Mouse (Mus musculus): ENCODE data around the gene Nipsnap1. TPM values are rescaled to one million over a fixed set of nuclear protein-coding genes. Genes with fewer than 3 reads are reported as not detected.

Gene Nipsnap1
- polyA plus RNA-seq, 1 experiment from 2014 or later = 132 TPM

- DNase-seq (no peak), ATAC-seq (ENCODE audit: low FRiP score, low TSS enrichment) (no peak)
- H3K9ac ChIP-seq (replicated peaks; ENCODE audit: low read length) = no peak overlapping the region
- H3K9me3 ChIP-seq (ENCODE audit: control insufficient read depth, low read length) = no peaks in the 10 kb centered on the region
- H3K4me1 ChIP-seq (ENCODE audit: control insufficient read depth, insufficient read depth, low read length) = no peaks in the 10 kb centered on the region
- H3K4me3 ChIP-seq (replicated peaks; ENCODE audit: low read depth, low read length) = no peak overlapping the region
- H3K27me3 ChIP-seq (ENCODE audit: control insufficient read depth, insufficient read depth, low read length) = no peaks in the 10 kb centered on the region
- H3K4me2 ChIP-seq (ENCODE audit: low read length) = no peak overlapping the region
- no peak overlapping the region for H3K27ac ChIP-seq (replicated peaks; ENCODE audit: low read depth, low read length)
- H3K36me3 ChIP-seq (ENCODE audit: control insufficient read depth, insufficient read depth, low read length) = no peaks in the 10 kb centered on the region
- 48% methylated on average over 1 of the region's 1 CpGs for WGBS
These were observed 12.8 kb upstream of the Nipsnap1 start for GRCm38 (mm10) chr11:4860986-4861385.

GRCm38 (mm10) chr11:4861816-4862604, 11.7 kb upstream of the Nipsnap1 start:
- Histone ChIP-seq H3K4me2 (ENCODE audit: low read length) (no peak overlapping the region), H3K27ac (replicated peaks; ENCODE audit: low read depth, low read length) (no peak overlapping the region; the same call in 1 of the 2 replicates), H3K36me3 (ENCODE audit: control insufficient read depth, insufficient read depth, low read length) (no peaks in the 10 kb centered on the region), H3K4me3 (replicated peaks; ENCODE audit: low read depth, low read length) (no peak overlapping the region), H3K9me3 (ENCODE audit: control insufficient read depth, low read length) (no peaks in the 10 kb centered on the region), H3K27me3 (ENCODE audit: control insufficient read depth, insufficient read depth, low read length) (no peaks in the 10 kb centered on the region), H3K9ac (replicated peaks; ENCODE audit: low read length) (no peak overlapping the region), H3K4me1 (ENCODE audit: control insufficient read depth, insufficient read depth, low read length) (no peaks in the 10 kb centered on the region)
- DNase-seq = peak; percentile 32
- no peak for ATAC-seq (ENCODE audit: low FRiP score, low TSS enrichment)
- 57% methylated on average over 11 of the region's 11 CpGs for WGBS

DNA sequence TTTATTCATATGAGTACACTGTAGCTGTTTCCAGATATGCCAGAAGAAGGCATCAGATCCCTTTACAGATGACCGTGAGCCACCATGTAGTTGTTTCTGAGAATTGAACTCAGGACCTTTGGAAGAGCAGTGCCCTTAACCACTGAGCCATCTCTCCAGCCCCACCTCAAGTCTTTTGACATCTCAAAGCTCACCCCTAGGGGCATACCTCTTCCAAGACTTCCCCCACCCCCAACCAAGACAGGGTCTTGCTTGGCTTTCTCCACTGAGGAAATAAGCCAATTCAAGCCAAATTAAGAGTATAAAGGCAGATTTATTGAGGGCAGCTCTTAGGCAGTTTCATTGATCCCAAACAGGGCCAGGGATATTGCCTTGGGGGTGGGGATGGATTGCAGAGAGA, 11.0 kb upstream of the Nipsnap1 start:
- Histone ChIP-seq H3K4me3 (replicated peaks; ENCODE audit: low read depth, low read length) (no peak overlapping the region), H3K4me2 (ENCODE audit: low read length) (no peak overlapping the region), H3K27ac (replicated peaks; ENCODE audit: low read depth, low read length) (no peak overlapping the region), H3K27me3 (ENCODE audit: control insufficient read depth, insufficient read depth, low read length) (no peaks in the 10 kb centered on the region), H3K36me3 (ENCODE audit: control insufficient read depth, insufficient read depth, low read length) (no peaks in the 10 kb centered on the region), H3K9ac (replicated peaks; ENCODE audit: low read length) (no peak overlapping the region), H3K9me3 (ENCODE audit: control insufficient read depth, low read length) (no peaks in the 10 kb centered on the region), H3K4me1 (ENCODE audit: control insufficient read depth, insufficient read depth, low read length) (no peaks in the 10 kb centered on the region)
- no peak for DNase-seq
- WGBS = 92% methylated on average over 1 of the region's 1 CpGs
- ATAC-seq (ENCODE audit: low FRiP score, low TSS enrichment) = no peak

DNA sequence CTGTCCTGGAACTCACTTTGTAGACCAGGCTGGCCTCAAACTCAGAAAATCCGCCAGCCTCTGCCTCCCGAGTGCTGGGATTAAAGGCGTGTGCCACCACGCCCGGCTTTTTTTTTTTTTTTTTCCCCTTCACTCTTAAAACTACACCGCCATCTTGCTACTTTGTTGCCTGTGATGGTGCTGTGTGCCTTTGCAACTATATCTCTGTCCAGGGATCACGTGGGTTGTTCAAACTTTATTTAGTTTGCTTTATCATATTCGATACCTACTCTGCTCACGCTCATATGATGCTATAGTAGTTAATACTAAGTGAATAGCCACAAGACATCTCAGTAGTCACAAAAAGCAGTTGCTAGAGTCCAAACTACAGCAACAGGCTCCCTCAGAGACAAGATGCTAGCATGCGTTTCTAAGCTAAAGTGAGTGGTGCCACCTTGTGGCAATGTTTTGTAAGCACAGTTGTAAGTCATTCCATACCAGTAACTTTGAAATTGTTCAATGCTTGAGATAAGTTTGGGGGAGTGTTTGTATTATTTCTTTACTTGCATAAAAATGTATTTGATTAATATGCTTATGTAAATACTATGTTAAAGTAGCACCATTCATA, 8.0 kb upstream of the Nipsnap1 start:
- Histone ChIP-seq H3K9ac (replicated peaks; ENCODE audit: low read length) (no peak overlapping the region), H3K4me3 (replicated peaks; ENCODE audit: low read depth, low read length) (no peak overlapping the region), H3K36me3 (ENCODE audit: control insufficient read depth, insufficient read depth, low read length) (no peaks in the 10 kb centered on the region), H3K27me3 (ENCODE audit: control insufficient read depth, insufficient read depth, low read length) (no peaks in the 10 kb centered on the region), H3K27ac (replicated peaks; ENCODE audit: low read depth, low read length) (no peak overlapping the region), H3K4me1 (ENCODE audit: control insufficient read depth, insufficient read depth, low read length) (no peaks in the 10 kb centered on the region), H3K4me2 (ENCODE audit: low read length) (no peak overlapping the region), H3K9me3 (ENCODE audit: control insufficient read depth, low read length) (no peaks in the 10 kb centered on the region)
- WGBS = 31% methylated on average over 10 of the region's 10 CpGs
- ATAC-seq (ENCODE audit: low FRiP score, low TSS enrichment) (no peak), DNase-seq (peak; percentile 89)

GRCm38 (mm10) chr11:4874551-4874950, 800 bp downstream of the Nipsnap1 start:
- Histone ChIP-seq H3K27ac (replicated peaks; ENCODE audit: low read depth, low read length) (peak overlapping the region; percentile 81), H3K27me3 (ENCODE audit: control insufficient read depth, insufficient read depth, low read length) (no peaks in the 10 kb centered on the region), H3K4me3 (replicated peaks; ENCODE audit: low read depth, low read length) (peak overlapping the region; percentile 69), H3K36me3 (ENCODE audit: control insufficient read depth, insufficient read depth, low read length) (no peaks in the 10 kb centered on the region), H3K9me3 (ENCODE audit: control insufficient read depth, low read length) (no peaks in the 10 kb centered on the region), H3K4me2 (ENCODE audit: low read length) (peak overlapping the region; percentile 83), H3K9ac (replicated peaks; ENCODE audit: low read length) (peak overlapping the region; percentile 90), H3K4me1 (ENCODE audit: control insufficient read depth, insufficient read depth, low read length) (peaks cover 6% of the 10 kb centered on the region; the same call in 1 of the 2 replicates)
- peak; percentile 45 for DNase-seq
- WGBS = 5% methylated on average over 10 of the region's 10 CpGs
- peak; percentile 22; the same call in 1 of the 2 replicates for ATAC-seq (ENCODE audit: low FRiP score, low TSS enrichment)

DNA sequence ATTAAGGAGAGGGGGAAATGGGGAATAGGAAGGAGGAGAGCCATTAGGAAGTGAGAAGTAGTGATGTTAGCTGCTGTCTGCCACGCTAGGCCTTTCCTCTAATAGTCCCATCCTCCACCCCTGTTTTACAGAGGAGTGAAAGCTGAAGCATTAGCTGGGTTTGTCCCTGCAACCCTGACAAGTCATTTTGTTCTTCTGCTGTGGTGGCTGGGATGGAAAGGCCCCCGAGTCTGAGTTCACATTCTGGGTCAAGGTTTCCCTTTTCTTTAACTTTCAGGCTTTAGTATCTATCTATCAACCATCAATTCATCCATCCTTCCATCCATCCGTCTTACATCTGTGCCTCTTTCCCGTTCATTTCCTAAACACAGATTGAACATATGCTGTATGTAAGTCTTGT, 7.3 kb downstream of the Nipsnap1 start:
- no peak overlapping the region for H3K4me2 ChIP-seq (ENCODE audit: low read length)
- H3K9me3 ChIP-seq (ENCODE audit: control insufficient read depth, low read length) = no peaks in the 10 kb centered on the region
- H3K27me3 ChIP-seq (ENCODE audit: control insufficient read depth, insufficient read depth, low read length) = no peaks in the 10 kb centered on the region
- no peak overlapping the region for H3K4me3 ChIP-seq (replicated peaks; ENCODE audit: low read depth, low read length)
- WGBS = 89% methylated on average over 4 of the region's 4 CpGs
- DNase-seq (no peak), ATAC-seq (ENCODE audit: low FRiP score, low TSS enrichment) (no peak)
- no peaks in the 10 kb centered on the region for H3K4me1 ChIP-seq (ENCODE audit: control insufficient read depth, insufficient read depth, low read length)
- no peak overlapping the region for H3K9ac ChIP-seq (replicated peaks; ENCODE audit: low read length)
- peaks cover 20% of the 10 kb centered on the region for H3K36me3 ChIP-seq (ENCODE audit: control insufficient read depth, insufficient read depth, low read length)
- no peak overlapping the region for H3K27ac ChIP-seq (replicated peaks; ENCODE audit: low read depth, low read length)

- 59% methylated on average over 14 of the region's 14 CpGs for WGBS
- Histone ChIP-seq H3K36me3 (ENCODE audit: control insufficient read depth, insufficient read depth, low read length) (peaks cover 33% of the 10 kb centered on the region), H3K4me1 (ENCODE audit: control insufficient read depth, insufficient read depth, low read length) (no peaks in the 10 kb centered on the region), H3K4me3 (replicated peaks; ENCODE audit: low read depth, low read length) (no peak overlapping the region), H3K9me3 (ENCODE audit: control insufficient read depth, low read length) (no peaks in the 10 kb centered on the region), H3K27me3 (ENCODE audit: control insufficient read depth, insufficient read depth, low read length) (no peaks in the 10 kb centered on the region), H3K27ac (replicated peaks; ENCODE audit: low read depth, low read length) (no peak overlapping the region), H3K4me2 (ENCODE audit: low read length) (no peak overlapping the region), H3K9ac (replicated peaks; ENCODE audit: low read length) (no peak overlapping the region)
- no peak for ATAC-seq (ENCODE audit: low FRiP score, low TSS enrichment)
- DNase-seq = peak; percentile 13
These were observed 9.3 kb downstream of the Nipsnap1 start for GRCm38 (mm10) chr11:4882892-4883627.

DNA sequence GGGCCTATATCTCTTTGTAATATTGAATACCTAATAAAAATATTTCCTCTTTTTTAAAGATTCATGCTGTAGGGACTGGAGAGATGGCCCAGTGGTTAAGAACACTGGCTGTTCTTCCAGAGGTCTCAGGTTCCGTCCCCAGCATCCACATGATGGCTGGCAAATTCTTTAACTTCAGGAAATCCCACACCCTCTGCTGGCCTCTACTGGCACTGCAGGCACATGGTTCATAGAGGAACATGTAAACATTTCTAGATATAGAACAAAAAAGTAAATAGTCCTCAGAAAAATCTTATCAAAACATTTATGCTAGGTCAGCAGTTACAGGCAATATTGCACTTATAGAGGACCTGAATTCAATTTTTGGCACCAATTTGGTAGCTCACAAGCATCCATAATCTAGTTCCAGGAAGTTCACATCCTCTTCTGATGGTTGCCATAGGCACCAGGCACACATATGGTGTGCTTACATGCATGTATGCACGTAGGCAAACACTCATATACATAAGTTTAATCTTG, 11.7 kb downstream of the Nipsnap1 start:
- Histone ChIP-seq H3K4me2 (ENCODE audit: low read length) (no peak overlapping the region), H3K4me1 (ENCODE audit: control insufficient read depth, insufficient read depth, low read length) (no peaks in the 10 kb centered on the region), H3K9me3 (ENCODE audit: control insufficient read depth, low read length) (no peaks in the 10 kb centered on the region), H3K27ac (replicated peaks; ENCODE audit: low read depth, low read length) (no peak overlapping the region), H3K9ac (replicated peaks; ENCODE audit: low read length) (no peak overlapping the region), H3K36me3 (ENCODE audit: control insufficient read depth, insufficient read depth, low read length) (peaks cover 57% of the 10 kb centered on the region), H3K4me3 (replicated peaks; ENCODE audit: low read depth, low read length) (no peak overlapping the region), H3K27me3 (ENCODE audit: control insufficient read depth, insufficient read depth, low read length) (no peaks in the 10 kb centered on the region)
- DNase-seq = peak; percentile 69
- 76% methylated on average over 2 of the region's 2 CpGs for WGBS
- ATAC-seq (ENCODE audit: low FRiP score, low TSS enrichment) = no peak
